Mouse (Mus musculus) thymus, postnatal 25 days (tissue): ENCODE data around the gene Snx33.
"Not testable (repeated sequence)": the region's sequence is repeated elsewhere in the genome, so short reads cannot be mapped to it uniquely, and the experiment has no call there.

Experiments
- DNase-seq: peaks from one replicate; pipeline ENCODE4 v3.0.0; 2022

Snx33 gene

DNA sequence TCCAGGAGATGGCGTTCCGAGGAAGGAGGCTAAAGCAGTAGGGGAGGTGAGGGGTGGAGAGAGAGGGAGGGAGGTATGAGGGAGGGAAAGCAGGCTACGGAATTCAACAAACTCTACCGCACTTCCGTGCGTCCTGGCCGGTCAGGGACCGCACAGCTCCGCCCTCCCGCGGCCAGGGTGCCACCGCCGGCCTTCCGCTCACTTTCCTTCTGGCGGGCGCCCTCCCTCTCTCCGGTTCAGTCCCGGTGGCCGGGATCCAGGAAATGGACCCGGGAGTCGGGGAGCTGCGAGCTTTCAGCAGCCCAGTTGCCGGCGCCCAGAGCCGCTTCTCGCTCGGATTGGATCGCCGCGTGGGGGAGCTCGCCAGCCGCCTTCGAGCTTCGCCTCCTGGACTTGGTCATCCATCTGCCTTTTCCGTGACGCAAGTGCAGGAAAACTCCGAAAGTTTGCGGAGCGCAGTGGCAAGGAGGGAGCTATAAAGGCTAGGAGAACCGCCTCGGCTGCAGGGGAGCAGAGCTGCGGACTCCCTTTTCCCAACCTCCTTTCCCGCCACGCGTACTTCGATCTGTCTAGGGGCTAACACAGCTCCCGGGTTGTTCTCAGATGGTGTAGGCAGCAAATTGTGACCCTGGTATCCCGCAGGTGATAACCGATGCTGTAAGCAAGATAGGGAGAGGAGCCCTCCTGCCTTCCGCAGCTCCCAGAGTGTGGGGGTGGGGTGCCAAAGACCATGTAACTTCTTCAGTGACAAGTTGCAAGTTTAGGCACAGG lies at the start of gene Snx33:
Gene Snx33, minus strand, starts transcription at position 331 of the 771 bp plus-strand sequence.
- DNase-seq, result peak; percentile 88

GRCm38 (mm10) chr9:56975199-56975598 lies 47.0 kb upstream of the Snx33 start:
- no peak for DNase-seq

- DNase-seq, result no peak
Measured at GRCm38 (mm10) chr9:56973960-56974524, 45.9 kb upstream of the Snx33 start.

DNA sequence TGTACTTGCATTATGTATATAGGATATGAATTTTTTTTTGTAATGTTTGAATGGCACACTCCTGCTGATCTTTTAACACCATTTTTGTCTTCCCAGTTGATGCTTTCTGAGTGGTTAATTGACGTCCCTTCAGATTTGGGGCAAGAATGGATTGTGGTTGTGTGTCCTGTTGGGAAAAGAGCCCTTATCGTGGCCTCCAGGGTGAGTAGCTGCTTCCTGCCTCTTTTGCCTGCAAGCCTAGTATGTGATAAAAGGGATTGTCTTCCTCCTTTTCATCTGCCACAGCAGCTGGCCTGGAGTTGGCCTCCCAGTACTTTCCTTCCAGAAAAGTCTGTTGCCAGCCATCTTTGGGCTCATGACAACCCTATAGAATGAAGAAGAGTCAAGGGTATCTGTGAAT lies 42.0 kb upstream of the Snx33 start:
- no peak for DNase-seq

DNA sequence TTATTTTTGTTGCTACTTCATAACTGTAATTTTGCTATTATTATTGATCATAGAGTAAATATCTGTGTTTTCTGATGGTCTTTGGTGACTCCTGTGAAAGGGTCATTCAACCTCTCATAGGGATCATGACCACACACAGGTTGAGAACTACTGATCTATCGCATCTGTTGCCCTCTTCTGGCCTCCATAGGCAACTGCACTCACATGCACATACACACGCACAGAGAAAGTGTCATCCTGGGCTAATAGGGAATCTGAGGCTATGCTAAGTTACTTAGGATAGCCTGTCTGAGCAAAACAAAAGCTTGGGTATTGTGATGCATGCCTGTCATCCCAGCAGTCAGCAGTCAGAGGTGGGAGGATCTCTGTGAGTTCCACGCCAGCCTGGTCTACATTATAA lies 33.4 kb upstream of the Snx33 start:
- DNase-seq, result no peak

- no peak for DNase-seq
Measured at GRCm38 (mm10) chr9:56958689-56959088, 30.5 kb upstream of the Snx33 start.

GRCm38 (mm10) chr9:56956966-56957675 lies 28.9 kb upstream of the Snx33 start:
- no peak for DNase-seq

DNA sequence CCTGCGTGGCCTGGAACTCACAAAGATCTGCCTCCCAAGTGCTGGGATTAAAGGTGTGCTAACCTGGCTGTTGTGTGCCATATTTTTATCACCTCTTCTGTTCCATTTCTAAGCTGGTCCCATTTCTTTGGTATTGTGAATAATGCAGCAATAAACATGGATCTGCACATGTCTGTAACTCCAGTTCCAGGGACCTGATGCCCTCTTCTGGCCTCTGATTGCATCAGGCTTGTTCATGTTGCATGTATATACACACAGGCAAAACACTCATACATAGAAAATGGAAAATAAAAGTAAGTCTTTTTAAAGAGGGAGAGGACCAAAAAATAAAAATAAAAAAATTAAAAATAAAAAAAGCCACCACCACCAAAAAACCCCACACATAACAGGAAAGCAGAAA lies 25.4 kb upstream of the Snx33 start:
- no peak for DNase-seq

DNA sequence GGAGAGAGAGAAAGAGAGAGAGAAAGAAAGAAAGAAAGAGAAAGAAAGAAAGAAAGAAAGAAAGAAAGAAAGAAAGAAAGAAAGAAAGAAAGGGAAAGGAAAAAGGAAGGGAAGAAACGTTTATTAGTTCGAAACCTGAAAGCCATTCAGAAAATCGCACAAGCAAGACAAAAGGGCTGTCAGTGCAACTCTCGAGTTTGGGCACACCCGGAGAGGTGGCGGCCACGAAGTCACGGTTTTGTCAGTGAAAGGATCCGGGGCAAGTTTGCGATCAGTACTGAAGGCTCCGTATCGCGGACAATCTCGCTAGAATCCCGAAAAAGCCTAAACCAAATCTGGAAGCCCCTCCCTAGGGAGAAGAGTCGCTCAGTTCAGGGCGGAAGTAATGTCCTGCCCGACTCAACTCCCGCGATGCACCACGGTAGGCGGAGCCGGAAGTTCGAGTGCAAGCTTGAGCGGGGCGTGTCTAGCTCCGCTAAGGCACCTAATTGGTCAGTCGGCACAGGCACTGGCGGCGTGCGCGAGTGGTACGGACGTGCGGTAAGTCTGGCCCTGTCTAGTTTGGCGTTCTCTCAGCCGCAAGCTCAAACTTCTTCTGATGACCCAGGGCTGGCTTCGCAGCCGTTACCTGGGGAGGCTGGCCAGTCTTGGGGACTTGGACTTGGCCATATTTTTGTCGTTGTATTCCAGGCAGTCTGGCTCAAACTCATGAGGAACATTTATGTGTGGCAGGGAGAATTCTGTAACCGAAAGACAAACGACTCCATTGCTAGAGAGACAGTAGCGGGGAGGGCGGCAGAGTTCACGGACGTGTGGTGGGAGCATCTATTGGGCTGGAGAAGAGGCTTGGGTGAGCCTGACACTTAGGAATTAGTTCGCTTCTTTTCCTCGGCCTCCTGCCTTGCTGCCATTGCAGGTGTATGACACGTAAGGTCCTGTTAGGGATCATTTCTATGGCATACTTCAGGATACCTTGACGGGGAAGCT lies 22.5 kb upstream of the Snx33 start, which contains the start of gene Snupn:
Gene Snupn, plus strand, starts transcription at position 465 of the 987 bp plus-strand sequence.
- peak; percentile 96 for DNase-seq

DNA sequence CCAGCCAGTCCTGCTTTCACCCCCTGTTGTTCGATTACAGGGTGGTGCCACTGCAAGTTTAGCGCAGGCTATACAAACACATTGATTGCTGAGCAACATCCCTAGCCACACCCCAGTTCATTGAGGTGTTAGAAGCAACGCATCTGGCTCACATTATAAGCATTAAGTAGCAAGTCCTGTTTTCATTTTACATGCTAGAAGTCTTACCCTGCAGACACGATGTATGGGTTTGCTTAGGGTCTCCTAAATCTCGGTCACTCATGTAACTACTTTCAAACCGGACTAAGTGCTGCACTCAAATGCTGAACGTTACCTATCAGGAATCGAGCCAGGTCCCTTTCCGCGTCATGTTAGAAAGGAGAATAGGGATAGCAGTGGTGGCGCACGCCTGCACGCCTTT lies 21.6 kb upstream of the Snx33 start:
- peak; percentile 21 for DNase-seq

DNA sequence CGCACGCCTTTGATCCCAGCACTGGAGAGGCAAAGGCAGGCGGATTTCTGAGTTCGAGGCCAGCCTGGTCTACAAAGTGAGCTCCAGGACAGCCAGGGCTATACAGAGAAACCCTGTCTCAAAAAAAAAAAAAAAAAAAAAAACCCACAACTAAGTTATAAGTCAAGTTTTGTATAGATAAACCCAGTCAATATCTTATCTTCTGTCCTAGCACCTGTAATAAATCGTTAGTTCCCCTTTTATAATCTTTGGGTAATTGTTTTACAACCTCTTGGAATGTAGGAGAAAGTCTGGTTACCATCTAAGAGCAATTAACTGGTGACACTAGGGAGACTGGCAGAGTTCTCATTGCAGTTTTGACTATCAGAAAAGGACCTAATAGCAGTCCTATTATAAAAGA lies 20.5 kb upstream of the Snx33 start:
- not testable (repeated sequence) for DNase-seq

- DNase-seq, result peak; percentile 65
Measured at GRCm38 (mm10) chr9:56947481-56947880, 19.3 kb upstream of the Snx33 start.

- DNase-seq, result no peak
Measured at GRCm38 (mm10) chr9:56938374-56938773, 10.2 kb upstream of the Snx33 start.

GRCm38 (mm10) chr9:56937223-56938160 lies 9.3 kb upstream of the Snx33 start, which contains the start of gene Imp3:
Imp3 (plus strand) TSS chr9:56937475.
- peak; percentile 90 for DNase-seq

GRCm38 (mm10) chr9:56936861-56937222 lies 8.7 kb upstream of the Snx33 start:
- DNase-seq, result no peak

DNA sequence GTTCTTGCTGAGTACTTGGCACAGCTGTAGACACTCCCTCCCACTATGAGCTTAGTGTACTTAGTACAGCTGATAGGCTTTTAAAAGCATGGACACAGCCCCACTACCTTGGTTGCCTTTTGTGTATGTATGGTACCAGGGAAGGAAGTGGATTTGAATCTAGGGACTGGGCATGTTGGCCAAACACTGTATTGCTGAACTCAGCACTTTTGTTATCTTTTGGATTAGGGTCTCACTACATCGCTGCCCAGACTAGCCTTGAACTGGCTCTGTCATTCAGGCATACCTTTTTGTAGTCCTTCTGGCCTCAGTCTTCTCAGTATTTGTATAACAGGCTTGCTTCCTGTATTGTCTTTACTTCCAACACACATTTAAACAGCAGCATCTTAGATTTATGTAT lies 2.4 kb upstream of the Snx33 start:
- no peak for DNase-seq

GRCm38 (mm10) chr9:56929496-56929895 lies 1.3 kb upstream of the Snx33 start:
- no peak for DNase-seq

DNA sequence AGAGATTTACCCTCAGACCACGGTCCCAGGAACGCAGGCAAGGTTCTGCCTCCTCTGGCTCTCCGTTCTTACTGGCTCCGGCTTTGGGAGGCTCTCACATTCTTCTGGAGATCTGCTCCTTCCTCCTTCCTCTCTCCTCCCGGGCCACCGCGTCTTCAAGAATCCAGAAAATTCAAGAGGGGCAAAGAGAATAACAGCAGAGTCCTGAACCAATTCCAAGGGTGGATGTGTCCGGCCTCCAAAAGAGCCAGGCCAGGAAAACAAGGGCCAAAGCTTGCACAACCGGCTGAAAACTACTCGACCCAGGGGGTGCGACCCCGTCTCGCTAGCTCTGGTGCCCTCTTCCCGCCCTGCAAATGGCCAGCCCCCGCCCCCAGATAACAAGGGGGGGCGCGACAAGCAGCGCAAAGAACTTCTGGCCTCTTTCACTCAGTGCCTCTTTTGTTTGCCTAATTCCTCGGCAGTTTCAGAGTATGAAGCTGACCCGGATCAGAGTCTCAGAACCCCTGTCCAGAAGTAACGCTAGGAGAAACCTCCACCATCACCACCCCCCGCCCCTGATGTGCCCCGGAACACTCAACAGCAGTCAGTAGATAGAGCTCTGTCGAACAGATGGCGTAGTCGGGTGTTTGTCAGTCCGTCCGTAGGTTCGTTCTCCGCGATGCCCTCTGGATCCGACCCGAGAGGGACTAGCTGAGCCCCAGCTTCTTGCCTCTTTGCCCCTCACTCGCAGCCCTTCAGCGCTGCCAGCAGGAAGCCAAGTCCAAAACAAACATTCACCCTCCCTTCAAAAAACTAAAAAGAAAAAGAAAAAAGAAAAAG lies 769 bp downstream of the Snx33 start:
- DNase-seq, result peak; percentile 43

DNA sequence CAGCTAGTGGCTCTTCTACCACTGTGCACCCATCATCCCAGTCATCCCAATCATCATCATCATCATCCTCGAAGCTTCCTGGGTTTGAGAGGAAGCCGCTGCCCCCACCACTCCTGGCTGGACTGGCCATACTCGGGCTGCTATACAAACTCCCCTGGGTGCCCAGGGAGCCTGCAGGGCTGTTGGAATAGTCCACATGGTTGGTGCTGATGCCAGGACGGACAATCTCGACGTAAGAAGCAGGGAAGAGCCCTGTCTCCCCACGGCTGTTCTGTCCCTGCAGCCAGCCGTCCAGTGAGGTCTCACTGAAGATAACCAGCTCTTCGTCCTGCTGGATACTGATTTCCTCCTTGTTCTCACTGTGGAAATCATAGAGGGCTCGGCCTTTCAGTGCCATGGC lies 1.8 kb downstream of the Snx33 start:
- DNase-seq, result no peak

DNA sequence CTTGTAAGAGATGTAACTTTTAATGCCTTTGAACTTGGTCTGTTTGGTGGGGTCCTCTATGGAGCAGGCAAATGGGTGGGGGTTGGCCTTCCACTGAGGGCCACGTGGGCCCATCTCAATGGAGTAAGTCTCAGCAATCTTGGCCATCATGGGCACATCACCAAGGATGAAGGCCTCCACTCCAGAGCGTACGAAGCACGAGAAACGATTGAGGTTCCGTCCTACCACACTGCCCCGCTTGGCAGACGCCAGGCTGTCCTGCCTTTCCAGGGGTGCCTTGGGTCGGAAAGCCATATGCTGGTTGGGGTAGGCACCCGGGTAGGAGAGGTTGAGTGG lies 2.2 kb downstream of the Snx33 start:
- no peak for DNase-seq
